Mouse (Mus musculus) hematopoietic stem cell, adult 5-6 weeks (primary cell): ENCODE data around the gene Nrp2. TPM values are rescaled to one million over a fixed set of nuclear protein-coding genes. Genes with fewer than 3 reads are reported as not detected.
A peak's percentile ranks its signal among the peaks of the same experiment; 100 is the strongest.

Source experiments
- ATAC-seq, 2 experiments: fragments of 125-278 bp in 1 of 2; replicated peaks in 1 of 2; 2 replicates each; pipeline ENCODE4 v1.8.0; 2016 to 2017; ENCODE audit warnings: inconsistent platforms in 2 of 2, mild to moderate bottlenecking in 2 of 2, moderate number of reproducible peaks in 2 of 2, low read depth in 1 of 2, moderate TSS enrichment in 1 of 2; ENCODE audit not compliant: low FRiP score in 2 of 2, poor library complexity in 2 of 2, severe bottlenecking in 2 of 2, insufficient read depth in 1 of 2, low TSS enrichment in 1 of 2
- total RNA-seq: library from RNA; stranded (forward); fragments of 172-1452, 232-1000 nt; gene quantifications from 2 replicates; pipeline ENCODE4 v1.2.3, GENCODE M21; 2017

The Nrp2 gene
- total RNA-seq, 1 experiment from 2014 or later: 0.50 TPM

DNA sequence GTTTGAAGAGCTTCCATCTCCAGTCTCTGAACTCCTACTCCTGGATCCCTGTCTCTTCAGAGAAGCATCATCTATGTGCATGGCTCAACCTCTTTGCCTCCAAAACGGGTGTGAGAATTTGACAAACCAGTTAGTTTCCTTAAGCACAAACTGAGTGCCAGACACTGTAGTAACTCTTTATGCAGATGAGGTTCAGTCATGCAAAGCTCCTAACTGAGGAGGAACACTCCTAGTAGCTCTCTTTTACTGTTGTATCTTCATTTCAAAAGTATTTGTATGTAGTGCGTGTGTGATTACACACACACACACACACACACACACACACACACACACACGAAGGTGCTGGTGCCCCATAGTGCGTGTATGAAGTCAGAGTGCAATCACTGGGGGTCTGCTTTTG, 32.8 kb downstream of the Nrp2 start:
- ATAC-seq: no peak

DNA sequence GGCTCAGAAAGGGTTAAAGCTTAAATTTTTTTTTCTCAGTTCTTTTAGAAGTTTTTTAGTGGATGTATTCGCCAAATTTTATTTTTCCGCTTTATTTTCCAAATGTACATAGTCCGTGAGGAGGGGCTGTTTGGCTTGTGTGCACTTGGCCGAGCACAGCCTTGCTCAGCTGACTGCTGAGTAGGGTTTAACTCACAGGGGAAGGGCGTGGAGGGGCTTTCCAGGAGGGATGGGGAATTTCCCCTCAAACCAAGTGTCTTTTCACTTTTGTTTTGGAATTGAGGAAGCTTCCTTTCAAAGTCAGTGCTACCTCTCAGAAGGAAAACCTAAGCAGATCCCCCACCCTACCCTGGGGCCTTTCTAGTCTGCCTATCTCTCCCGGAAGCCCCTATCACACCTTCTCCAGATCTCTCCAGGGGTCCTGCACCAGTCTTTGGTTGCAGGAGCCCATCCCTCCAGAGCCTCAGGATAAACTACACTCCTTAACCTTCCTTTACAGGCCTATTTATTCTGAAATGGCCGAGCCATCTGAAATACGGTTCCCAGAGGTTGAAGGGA, 33.4 kb downstream of the Nrp2 start:
- ATAC-seq: no peak

GRCm38 (mm10) chr1:62738165-62738564, 35.1 kb downstream of the Nrp2 start:
- no peak for ATAC-seq

DNA sequence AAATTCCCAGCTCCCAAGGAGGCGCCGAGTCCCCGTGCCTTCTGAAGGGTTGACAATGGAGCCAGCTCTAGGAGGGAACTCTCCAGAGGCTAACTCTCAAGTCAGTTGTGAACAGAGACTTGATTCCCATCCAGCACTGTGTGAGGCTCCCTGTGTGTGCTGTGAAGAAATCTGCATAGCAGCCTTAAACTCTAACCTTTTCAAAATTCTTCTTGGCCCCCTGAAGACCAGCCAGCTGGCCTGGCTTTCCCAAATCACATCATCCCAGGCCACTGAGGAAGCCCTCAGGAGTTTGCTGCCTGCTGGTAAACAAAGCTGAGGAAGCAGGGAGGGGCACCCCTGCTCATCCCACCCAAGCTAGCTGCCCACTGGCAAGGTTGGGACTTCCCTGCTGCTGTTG, 39.0 kb downstream of the Nrp2 start:
- ATAC-seq: no peak

DNA sequence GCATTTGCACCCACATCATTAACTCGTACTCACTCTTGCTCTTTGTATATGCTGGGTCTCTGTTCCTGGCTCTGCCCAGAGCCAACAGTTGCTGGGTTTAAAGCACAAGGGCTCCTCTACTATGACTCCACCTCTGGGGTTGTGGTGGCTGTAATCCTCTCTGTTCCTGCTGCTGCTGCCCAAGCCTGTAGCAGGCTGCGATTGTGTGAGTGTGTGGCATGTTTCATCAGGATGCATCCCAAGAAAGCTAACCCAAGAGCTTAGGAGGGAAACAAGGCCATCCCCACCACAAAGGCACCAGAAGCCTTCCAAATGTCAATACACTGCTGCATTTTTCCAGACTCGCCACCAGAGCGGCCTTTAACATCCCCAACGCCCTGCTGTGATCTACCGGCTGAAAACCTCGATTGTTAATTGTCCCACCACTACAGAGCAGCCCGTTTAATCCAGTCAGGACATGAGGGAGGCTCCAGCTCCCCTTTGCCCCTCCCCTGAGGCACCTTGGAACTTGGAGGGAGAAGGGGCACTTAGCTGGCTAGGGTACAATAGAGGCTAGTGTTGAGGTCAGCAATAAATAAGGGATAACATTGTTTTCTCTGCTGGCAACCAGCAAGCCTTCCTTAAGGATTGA, 40.1 kb downstream of the Nrp2 start:
- no peak for ATAC-seq

- no peak for ATAC-seq
Measured at GRCm38 (mm10) chr1:62745889-62746288, 42.8 kb downstream of the Nrp2 start.

- ATAC-seq: no peak
Measured at GRCm38 (mm10) chr1:62747421-62748111, 44.5 kb downstream of the Nrp2 start.

DNA sequence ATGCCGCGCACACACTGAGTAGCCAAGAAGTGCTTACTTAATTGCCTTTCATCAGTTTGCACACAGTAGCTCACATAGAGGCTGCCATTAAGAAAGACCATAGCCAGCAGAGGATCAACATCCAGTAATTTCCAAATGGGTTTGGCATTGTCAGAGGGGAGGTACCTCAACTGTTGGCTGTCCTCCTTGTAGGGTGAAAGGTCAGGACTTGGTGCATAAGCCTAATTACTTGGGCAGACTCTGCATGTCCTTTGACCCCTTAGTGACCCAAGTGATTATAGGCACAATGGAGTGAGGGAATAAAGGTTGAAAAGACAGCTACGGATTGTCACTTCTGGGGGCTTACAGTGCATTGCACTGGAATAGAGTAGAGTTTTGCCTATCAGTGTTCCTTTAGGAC, 45.3 kb downstream of the Nrp2 start:
- ATAC-seq: no peak

DNA sequence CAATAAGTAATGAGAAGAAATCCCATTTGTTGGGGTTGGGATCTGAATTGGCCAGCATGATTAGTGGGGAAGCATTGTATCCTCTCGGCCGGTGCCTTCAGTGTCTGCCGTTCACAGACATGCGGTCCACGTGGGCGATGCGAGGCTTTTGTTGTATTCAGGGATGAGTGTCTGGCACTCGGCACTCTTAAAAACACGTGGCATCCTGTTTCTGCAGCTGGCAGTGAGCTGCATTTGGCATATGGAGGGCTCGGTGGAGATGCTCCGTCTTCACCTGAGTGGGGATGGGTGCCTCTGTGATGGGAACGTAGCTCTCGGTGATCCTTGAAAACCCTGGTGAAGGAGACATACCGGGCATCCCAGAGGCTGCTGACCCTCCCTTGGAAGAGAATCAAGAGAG, 46.6 kb downstream of the Nrp2 start:
- no peak for ATAC-seq

- ATAC-seq: peak; percentile 44 to 52; a peak in 3 of 4 replicates
Measured at GRCm38 (mm10) chr1:62750408-62751008, 47.4 kb downstream of the Nrp2 start.

DNA sequence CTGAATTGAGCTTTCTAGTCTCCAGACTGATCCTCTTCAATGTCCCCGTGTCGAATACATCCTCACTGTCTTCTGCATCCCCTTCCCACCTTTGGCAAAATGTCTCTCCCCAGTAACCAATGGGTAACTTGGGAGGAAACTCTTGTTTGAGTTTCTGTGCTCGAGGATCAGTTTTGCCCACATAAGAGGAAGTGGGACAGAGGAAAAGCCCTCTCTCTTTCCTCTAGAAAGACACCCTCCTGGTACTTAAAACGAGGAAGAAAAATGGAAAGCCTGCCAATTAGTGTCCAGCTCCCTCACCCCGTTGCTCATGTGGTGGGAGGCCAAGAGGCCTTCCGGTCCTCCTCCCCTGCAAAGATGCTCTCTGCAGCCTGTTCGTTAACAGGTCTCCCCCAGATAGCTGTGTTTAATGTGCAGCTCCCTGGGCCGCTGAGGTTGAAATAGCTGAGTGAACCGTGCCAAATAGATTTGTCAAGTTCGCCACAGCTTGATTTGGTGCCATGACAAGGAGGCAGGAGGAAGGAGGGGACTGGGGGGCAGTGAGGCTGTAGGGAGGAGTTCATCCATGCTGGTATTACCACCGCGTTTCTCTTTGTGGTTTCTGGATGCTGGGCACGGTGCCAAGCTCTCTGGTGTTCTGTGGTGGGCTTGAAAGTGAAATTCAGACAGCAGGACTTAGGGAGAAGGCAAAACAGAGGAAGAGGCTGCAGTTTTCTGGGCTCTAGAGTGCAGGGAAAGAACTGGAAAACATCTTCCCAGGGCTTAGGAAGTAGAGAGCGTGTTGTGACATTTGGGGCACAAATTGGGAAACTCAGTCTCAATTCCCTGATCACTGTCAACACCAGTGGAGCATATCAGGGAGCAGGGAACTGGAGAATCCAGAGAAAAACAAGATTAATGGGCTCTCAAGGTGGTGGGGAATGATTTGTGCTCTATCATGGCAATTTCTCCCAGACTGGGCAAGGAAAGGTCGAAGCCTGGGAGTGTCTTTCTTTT, 48.2 kb downstream of the Nrp2 start:
- peak; percentile 72 to 85 for ATAC-seq

DNA sequence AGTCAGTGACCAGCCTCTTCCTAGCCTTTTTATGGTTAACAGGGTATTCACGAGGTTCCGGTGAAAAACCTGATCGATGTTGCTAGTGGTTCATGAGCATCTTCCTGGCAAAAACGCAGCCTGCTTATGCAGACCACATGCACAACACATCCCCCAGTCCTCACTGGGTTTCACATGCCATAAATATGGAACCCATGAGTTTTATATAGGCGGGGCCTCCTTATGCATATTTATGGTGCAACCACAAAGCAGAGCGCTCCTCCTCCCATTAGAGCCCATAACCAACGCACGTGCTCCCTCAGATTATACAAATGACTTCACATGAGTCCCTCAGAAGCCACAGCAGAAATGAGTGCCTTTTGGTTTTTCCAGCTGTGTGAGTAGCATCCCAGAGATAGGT, 49.0 kb downstream of the Nrp2 start:
- no peak for ATAC-seq

DNA sequence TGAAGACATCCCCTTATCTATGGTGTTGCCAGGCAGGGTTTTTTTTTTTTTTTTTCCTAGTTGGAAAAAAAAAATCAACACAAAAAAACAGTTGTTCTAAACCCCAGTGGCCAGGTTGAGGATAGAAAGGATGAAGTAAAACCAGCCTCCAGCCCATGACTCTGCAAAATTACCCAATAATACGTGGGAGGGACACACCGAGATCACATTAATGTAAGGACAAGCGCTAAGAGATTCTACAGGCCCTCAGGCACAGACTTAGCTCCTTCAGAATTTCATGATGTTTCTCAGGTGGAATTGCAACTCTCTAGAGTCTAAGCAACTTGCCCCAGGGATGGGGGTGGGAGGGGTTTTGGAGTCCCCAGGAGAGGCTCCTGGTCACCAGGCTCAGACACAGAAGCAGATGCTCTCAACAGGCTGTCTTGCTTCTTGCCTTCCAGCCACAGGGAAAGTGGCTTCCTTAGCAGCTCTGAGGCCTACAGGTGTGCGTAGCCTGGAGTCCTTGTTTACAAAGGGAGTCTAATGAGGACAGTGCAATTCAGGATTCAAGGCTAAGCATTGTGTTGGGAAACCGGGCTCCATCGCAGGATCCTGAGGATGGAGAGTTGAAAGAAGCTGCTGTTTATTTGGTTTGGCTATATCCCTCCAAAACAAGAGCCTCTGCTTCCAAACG, 49.7 kb downstream of the Nrp2 start:
- no peak for ATAC-seq

DNA sequence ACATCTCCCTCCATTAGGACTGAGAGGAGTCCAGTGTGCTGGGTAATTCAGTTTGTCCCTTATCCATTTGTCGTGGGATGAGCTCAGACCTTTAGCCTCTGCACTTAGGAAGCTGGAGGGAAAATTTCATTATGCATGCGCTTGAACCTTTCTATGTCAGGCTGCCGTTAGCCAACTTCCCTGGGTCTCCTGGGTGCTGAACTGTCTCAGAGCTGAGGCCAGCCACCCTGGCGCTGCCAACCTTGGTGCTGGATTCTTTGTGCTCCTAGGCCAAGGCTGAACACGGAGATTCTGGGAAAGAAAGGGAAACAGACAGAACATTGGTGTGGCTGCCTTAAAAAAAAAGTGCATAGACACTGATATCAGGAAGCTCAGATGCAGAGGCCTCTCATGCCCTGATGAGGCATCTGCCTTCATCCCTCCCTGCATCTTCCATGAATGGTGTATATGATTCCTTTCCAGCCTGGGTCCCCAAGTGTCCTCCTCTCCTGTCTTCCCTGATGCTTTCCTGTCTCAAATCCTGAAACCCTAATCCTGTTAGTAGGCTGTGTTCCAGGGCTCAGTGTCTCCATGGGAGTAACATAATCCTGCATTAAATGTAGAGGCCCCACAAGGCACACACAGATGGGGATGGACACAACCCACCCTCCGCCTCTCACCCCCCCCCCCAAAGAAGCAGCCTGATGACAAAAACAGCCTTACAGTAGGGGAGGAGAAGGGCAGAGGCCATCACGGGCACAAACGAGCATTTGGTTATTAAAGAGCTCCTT, 51.2 kb downstream of the Nrp2 start:
- ATAC-seq: no peak

DNA sequence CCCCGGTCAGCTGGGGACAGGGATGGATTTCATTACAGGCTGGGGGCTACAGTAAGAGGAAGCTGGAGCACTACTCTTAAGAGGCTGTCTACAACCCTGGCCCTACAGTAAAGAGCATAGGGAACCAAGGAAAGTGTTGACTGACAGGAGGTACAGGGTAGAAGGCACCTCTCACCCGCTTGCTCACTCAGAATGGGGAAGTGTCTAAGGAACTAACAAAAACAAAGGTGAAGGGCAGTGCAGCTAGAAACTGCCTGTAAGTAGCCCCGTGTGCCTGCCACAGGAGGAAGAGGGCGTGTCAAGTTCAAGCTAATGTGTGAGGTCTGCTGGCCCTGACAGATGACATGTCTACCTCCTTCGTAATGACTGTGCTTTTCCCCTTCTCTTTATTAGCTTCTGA, 57.0 kb downstream of the Nrp2 start:
- peak; percentile 97 to 98 for ATAC-seq

- ATAC-seq: no peak
Measured at GRCm38 (mm10) chr1:62760565-62760964, 57.5 kb downstream of the Nrp2 start.
